In the genomic region with DNA sequence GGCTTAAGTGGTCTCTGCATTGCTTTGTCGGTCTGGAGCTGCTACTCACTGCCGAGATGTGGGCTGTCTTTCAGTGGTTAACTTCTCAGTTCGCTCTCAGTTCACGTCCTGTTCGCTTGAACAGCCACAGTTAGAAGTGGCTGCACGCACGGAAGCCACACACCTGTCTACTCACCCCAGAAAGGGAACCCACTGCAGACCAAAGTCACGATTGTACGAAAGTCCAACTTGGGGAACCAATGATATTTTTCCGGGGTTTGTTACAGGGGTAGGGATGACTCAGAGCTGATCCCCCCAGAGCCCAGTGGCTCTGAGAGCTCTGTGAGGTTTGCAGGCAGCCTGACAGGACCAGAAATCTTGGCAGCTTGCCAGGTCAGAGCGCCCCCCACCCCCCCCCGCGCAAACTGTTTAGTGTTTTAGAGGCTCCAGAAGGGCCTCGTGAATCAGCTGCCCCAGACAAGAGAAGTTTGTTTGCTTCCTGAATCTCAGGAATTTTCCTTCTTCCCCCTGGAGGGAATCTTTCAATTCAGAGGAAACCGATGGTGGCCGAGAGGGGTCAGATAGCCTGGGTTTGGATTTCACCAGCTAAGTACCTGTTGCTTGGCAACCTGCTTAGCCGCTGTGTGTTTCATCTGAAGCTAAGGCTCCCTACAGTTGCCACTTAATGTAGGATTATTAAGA, we compare ENCODE assay signal across 8 mouse cellular contexts.
A peak's percentile ranks its signal among the peaks of the same experiment; 100 is the strongest.
DNase-seq lines count a peak whose midpoint lies in the region; ATAC-seq and TF ChIP-seq lines count a peak whose summit lies in the region.

No protein-coding gene starts in this region.

- peak; percentile 85 for ATAC-seq in lung, embryonic 14.5 days (ENCODE audit: insufficient read depth)

- no peaks in the 10 kb centered on the region for H3K9me3 ChIP-seq in E14TG2a.4 (ENCODE audit: low read length)
- no peaks in the 10 kb centered on the region for H3K9me3 ChIP-seq in lung, embryonic 14.5 days (ENCODE audit: low read depth, low read length)

- no peaks in the 10 kb centered on the region for H3K36me3 ChIP-seq in E14TG2a.4 (ENCODE audit: insufficient read depth, low read length)
- H3K36me3 ChIP-seq in lung, embryonic 14.5 days (ENCODE audit: insufficient read depth), result no peaks in the 10 kb centered on the region

- H3K27ac ChIP-seq in lung, embryonic 14.5 days (ENCODE audit: low read depth), result peak overlapping the region; percentile 61; the same call in 1 of the 2 replicates
- no peak overlapping the region for H3K27ac ChIP-seq in olfactory bulb, adult 2 months (ENCODE audit: insufficient read depth, low read depth, low read length)

- peak overlapping the region; percentile 52 for H3K9ac ChIP-seq in lung, embryonic 14.5 days

- TF ChIP-seq POLR2A in olfactory bulb, adult 2 months (IDR thresholded peaks at IDR 0.05; ENCODE audit: insufficient read depth, low read depth, low read length), result no peak

- peak overlapping the region; percentile 71 for H3K4me2 ChIP-seq in lung, embryonic 14.5 days

- peak; percentile 22 to 47 for DNase-seq in adrenal gland, postnatal 4 days (ENCODE audit: low spot score in 2 of 2)
- DNase-seq in fat pad, adult 2 months (ENCODE audit: extremely low read depth, low read depth, low spot score), result peak; percentile 8
- peak; percentile 49 to 70 for DNase-seq in heart, postnatal 10 days
- peak; percentile 70 to 82 for DNase-seq in kidney, postnatal 36 days
- DNase-seq in lung, embryonic 14.5 days, result peak; percentile 92
- peak; percentile 16 to 21 for DNase-seq in urinary bladder, postnatal 36 days (ENCODE audit: low spot score in 2 of 2)

- TF ChIP-seq CTCF in E14TG2a.4 (conservative IDR thresholded peaks at IDR 0.05; ENCODE audit: low read length), result no peak
- TF ChIP-seq CTCF in lung, embryonic 14.5 days (IDR thresholded peaks at IDR 0.05; ENCODE audit: low read depth), result peak; percentile 22; the same call in 1 of the 2 replicates
- no peak for TF ChIP-seq CTCF in olfactory bulb, adult 2 months (IDR thresholded peaks at IDR 0.05; ENCODE audit: insufficient read depth, low read depth, low read length)

- intact Hi-C loops in heart, postnatal 10 days (cut with DNase I), result no loop called here

- peak overlapping the region; percentile 74 for H3K4me3 ChIP-seq in E14TG2a.4 (replicated peaks; ENCODE audit: low read length)
- peak overlapping the region; percentile 43 for H3K4me3 ChIP-seq in lung, embryonic 14.5 days (ENCODE audit: low read depth, low read length)
- peak overlapping the region; percentile 31 for H3K4me3 ChIP-seq in olfactory bulb, adult 2 months (ENCODE audit: insufficient read depth, low read depth, low read length)

- 1% methylated on average over 17 of the region's 17 CpGs for WGBS in lung, embryonic 14.5 days
- 2% methylated on average over 17 of the region's 17 CpGs for WGBS in olfactory bulb, adult 2 months

- peaks cover 6% of the 10 kb centered on the region; the same call in 1 of the 2 replicates for H3K4me1 ChIP-seq in E14TG2a.4 (replicated peaks; ENCODE audit: low read depth, low read length)
- H3K4me1 ChIP-seq in lung, embryonic 14.5 days (ENCODE audit: insufficient read depth), result no peaks in the 10 kb centered on the region
- no peaks in the 10 kb centered on the region for H3K4me1 ChIP-seq in olfactory bulb, adult 2 months (ENCODE audit: control insufficient read depth, insufficient read depth, low read length)

- no peaks in the 10 kb centered on the region for H3K27me3 ChIP-seq in E14TG2a.4 (ENCODE audit: insufficient read depth, low read length)
- H3K27me3 ChIP-seq in lung, embryonic 14.5 days (ENCODE audit: insufficient read depth, low read length), result no peaks in the 10 kb centered on the region

Comparison
In these comparisons a context has a peak if more than half of its experiments do, and no peak if none do; other contexts are left out.
1. DNase-seq: peak in every context shown above with its lines; median percentile 92 in lung, embryonic 14.5 days; 76 in kidney, postnatal 36 days; 60 in heart, postnatal 10 days; 34 in adrenal gland, postnatal 4 days; 18 in urinary bladder, postnatal 36 days; 8 in fat pad, adult 2 months.